Mouse (Mus musculus): ENCODE measurements around the gene 4930415O20Rik. TPM values are rescaled to one million over a fixed set of nuclear protein-coding genes. Genes with fewer than 3 reads are reported as not detected.

The 4930415O20Rik gene
- polyA plus RNA-seq, 1 experiment: not detected

- Histone ChIP-seq H3K36me3 (ENCODE audit: control insufficient read depth, insufficient read depth, low read length) (no peaks in the 10 kb centered on the region), H3K27me3 (ENCODE audit: control insufficient read depth, insufficient read depth, low read length) (no peaks in the 10 kb centered on the region), H3K4me3 (ENCODE audit: extremely low read depth, insufficient read depth, insufficient read length) (no peak overlapping the region), H3K4me1 (ENCODE audit: control insufficient read depth, insufficient read depth, insufficient read length) (no peaks in the 10 kb centered on the region), H3K27ac (ENCODE audit: insufficient read depth, low read length) (no peak overlapping the region)
- no peak for DNase-seq (ENCODE audit: low read depth in 1 of 2, low spot score in 2 of 2)
- WGBS: 76% methylated on average over 4 of the region's 4 CpGs
- TF ChIP-seq CTCF (IDR thresholded peaks at IDR 0.05; ENCODE audit: extremely low read depth, insufficient read depth, insufficient read length, insufficient replicate concordance) (no peak), POLR2A (IDR thresholded peaks at IDR 0.05; ENCODE audit: low read depth, low read length) (no peak)
Measured at GRCm38 (mm10) chr15:98591396-98591795, 20.6 kb downstream of the 4930415O20Rik start.

- DNase-seq (ENCODE audit: low read depth in 1 of 2, low spot score in 2 of 2): no peak
- Histone ChIP-seq H3K4me3 (ENCODE audit: extremely low read depth, insufficient read depth, insufficient read length) (no peak overlapping the region), H3K27me3 (ENCODE audit: control insufficient read depth, insufficient read depth, low read length) (no peaks in the 10 kb centered on the region), H3K36me3 (ENCODE audit: control insufficient read depth, insufficient read depth, low read length) (no peaks in the 10 kb centered on the region), H3K27ac (ENCODE audit: insufficient read depth, low read length) (no peak overlapping the region), H3K4me1 (ENCODE audit: control insufficient read depth, insufficient read depth, insufficient read length) (no peaks in the 10 kb centered on the region)
- TF ChIP-seq POLR2A (IDR thresholded peaks at IDR 0.05; ENCODE audit: low read depth, low read length): no peak
- no peak for TF ChIP-seq CTCF (IDR thresholded peaks at IDR 0.05; ENCODE audit: extremely low read depth, insufficient read depth, insufficient read length, insufficient replicate concordance)
- WGBS: 91% methylated on average over 19 of the region's 19 CpGs
Measured at GRCm38 (mm10) chr15:98594193-98594592, 23.4 kb downstream of the 4930415O20Rik start.

- Histone ChIP-seq H3K27ac (ENCODE audit: insufficient read depth, low read length) (no peak overlapping the region), H3K36me3 (ENCODE audit: control insufficient read depth, insufficient read depth, low read length) (no peaks in the 10 kb centered on the region), H3K4me3 (ENCODE audit: extremely low read depth, insufficient read depth, insufficient read length) (no peak overlapping the region), H3K4me1 (ENCODE audit: control insufficient read depth, insufficient read depth, insufficient read length) (no peaks in the 10 kb centered on the region), H3K27me3 (ENCODE audit: control insufficient read depth, insufficient read depth, low read length) (no peaks in the 10 kb centered on the region)
- TF ChIP-seq CTCF (IDR thresholded peaks at IDR 0.05; ENCODE audit: extremely low read depth, insufficient read depth, insufficient read length, insufficient replicate concordance) (no peak), POLR2A (IDR thresholded peaks at IDR 0.05; ENCODE audit: low read depth, low read length) (no peak)
- DNase-seq (ENCODE audit: low read depth in 1 of 2, low spot score in 2 of 2): no peak
- 92% methylated on average over 5 of the region's 5 CpGs for WGBS
Measured at GRCm38 (mm10) chr15:98595049-98595448, 24.2 kb downstream of the 4930415O20Rik start.

GRCm38 (mm10) chr15:98596609-98597008 lies 25.8 kb downstream of the 4930415O20Rik start:
- Histone ChIP-seq H3K4me3 (ENCODE audit: extremely low read depth, insufficient read depth, insufficient read length) (no peak overlapping the region), H3K27ac (ENCODE audit: insufficient read depth, low read length) (no peak overlapping the region), H3K36me3 (ENCODE audit: control insufficient read depth, insufficient read depth, low read length) (no peaks in the 10 kb centered on the region), H3K27me3 (ENCODE audit: control insufficient read depth, insufficient read depth, low read length) (no peaks in the 10 kb centered on the region), H3K4me1 (ENCODE audit: control insufficient read depth, insufficient read depth, insufficient read length) (no peaks in the 10 kb centered on the region)
- DNase-seq (ENCODE audit: low read depth in 1 of 2, low spot score in 2 of 2): no peak
- WGBS: 92% methylated on average over 14 of the region's 14 CpGs
- TF ChIP-seq POLR2A (IDR thresholded peaks at IDR 0.05; ENCODE audit: low read depth, low read length) (no peak), CTCF (IDR thresholded peaks at IDR 0.05; ENCODE audit: extremely low read depth, insufficient read depth, insufficient read length, insufficient replicate concordance) (no peak)

GRCm38 (mm10) chr15:98600036-98600709 lies 29.4 kb downstream of the 4930415O20Rik start:
- no peaks in the 10 kb centered on the region for H3K27me3 ChIP-seq (ENCODE audit: control insufficient read depth, insufficient read depth, low read length)
- no peak overlapping the region for H3K27ac ChIP-seq (ENCODE audit: insufficient read depth, low read length)
- WGBS: 86% methylated on average over 12 of the region's 12 CpGs
- H3K4me3 ChIP-seq (ENCODE audit: extremely low read depth, insufficient read depth, insufficient read length): no peak overlapping the region
- DNase-seq (ENCODE audit: low read depth in 1 of 2, low spot score in 2 of 2): no peak
- H3K36me3 ChIP-seq (ENCODE audit: control insufficient read depth, insufficient read depth, low read length): no peaks in the 10 kb centered on the region
- H3K4me1 ChIP-seq (ENCODE audit: control insufficient read depth, insufficient read depth, insufficient read length): no peaks in the 10 kb centered on the region; the same call in 1 of the 2 replicates
- TF ChIP-seq CTCF (IDR thresholded peaks at IDR 0.05; ENCODE audit: extremely low read depth, insufficient read depth, insufficient read length, insufficient replicate concordance): no peak
- no peak for TF ChIP-seq POLR2A (IDR thresholded peaks at IDR 0.05; ENCODE audit: low read depth, low read length)

GRCm38 (mm10) chr15:98601832-98602190 lies 31.0 kb downstream of the 4930415O20Rik start:
- Histone ChIP-seq H3K27me3 (ENCODE audit: control insufficient read depth, insufficient read depth, low read length) (no peaks in the 10 kb centered on the region), H3K36me3 (ENCODE audit: control insufficient read depth, insufficient read depth, low read length) (no peaks in the 10 kb centered on the region), H3K27ac (ENCODE audit: insufficient read depth, low read length) (no peak overlapping the region), H3K4me1 (ENCODE audit: control insufficient read depth, insufficient read depth, insufficient read length) (no peaks in the 10 kb centered on the region; the same call in 1 of the 2 replicates), H3K4me3 (ENCODE audit: extremely low read depth, insufficient read depth, insufficient read length) (no peak overlapping the region)
- WGBS: 82% methylated on average over 7 of the region's 7 CpGs
- TF ChIP-seq POLR2A (IDR thresholded peaks at IDR 0.05; ENCODE audit: low read depth, low read length) (no peak), CTCF (IDR thresholded peaks at IDR 0.05; ENCODE audit: extremely low read depth, insufficient read depth, insufficient read length, insufficient replicate concordance) (no peak)
- DNase-seq (ENCODE audit: low read depth in 1 of 2, low spot score in 2 of 2): no peak

- H3K36me3 ChIP-seq (ENCODE audit: control insufficient read depth, insufficient read depth, low read length): no peaks in the 10 kb centered on the region
- WGBS: 74% methylated on average over 13 of the region's 13 CpGs
- no peaks in the 10 kb centered on the region; the same call in 1 of the 2 replicates for H3K4me1 ChIP-seq (ENCODE audit: control insufficient read depth, insufficient read depth, insufficient read length)
- H3K27me3 ChIP-seq (ENCODE audit: control insufficient read depth, insufficient read depth, low read length): no peaks in the 10 kb centered on the region
- no peak for DNase-seq (ENCODE audit: low read depth in 1 of 2, low spot score in 2 of 2)
- H3K4me3 ChIP-seq (ENCODE audit: extremely low read depth, insufficient read depth, insufficient read length): no peak overlapping the region
- TF ChIP-seq CTCF (IDR thresholded peaks at IDR 0.05; ENCODE audit: extremely low read depth, insufficient read depth, insufficient read length, insufficient replicate concordance) (no peak), POLR2A (IDR thresholded peaks at IDR 0.05; ENCODE audit: low read depth, low read length) (no peak)
- peak overlapping the region; percentile 31; the same call in 1 of the 2 replicates for H3K27ac ChIP-seq (ENCODE audit: insufficient read depth, low read length)
Measured at GRCm38 (mm10) chr15:98602191-98602881, 31.5 kb downstream of the 4930415O20Rik start.
